Mouse (Mus musculus) midbrain, embryonic 14.5 days (tissue): ENCODE results near the gene Slc43a1. TPM values are rescaled to one million over a fixed set of nuclear protein-coding genes. Genes with fewer than 3 reads are reported as not detected.
"Not testable (repeated sequence)": the region's sequence is repeated elsewhere in the genome, so short reads cannot be mapped to it uniquely, and the experiment has no call there.

ENCODE experiments used
- ATAC-seq: fragments of 200-750 bp; cut with Nextera tagmentation; 2 replicates; pipeline ENCODE4 v1.8.0; 2017; ENCODE audit warnings: moderate number of reproducible peaks, moderate library complexity; ENCODE audit not compliant: low FRiP score, low TSS enrichment
- DNase-seq: peaks from one replicate; pipeline ENCODE4 v3.0.0-alpha.2; 2015
- H3K27ac ChIP-seq: fragments of 300-500 bp; sonication (generic); replicated peaks from 2 replicates; pipeline ENCODE4 v1.5.1; 2014; ENCODE audit warnings: mild to moderate bottlenecking, low read depth, low read length, moderate library complexity
- H3K27me3 ChIP-seq: fragments of 300-500 bp; sonication (generic); 2 replicates; pipeline ENCODE4 v1.6.1; 2014; ENCODE audit warnings: low read length, control low read depth, mixed read lengths; ENCODE audit not compliant: control insufficient read depth, insufficient read depth
- H3K36me3 ChIP-seq: fragments of 300-500 bp; sonication (generic); 2 replicates; pipeline ENCODE4 v1.6.1; 2014; ENCODE audit warnings: low read length, control low read depth; ENCODE audit not compliant: control insufficient read depth, insufficient read depth
- H3K4me1 ChIP-seq: fragments of 300-500 bp; sonication (generic); 2 replicates; pipeline ENCODE4 v1.6.1; 2014; ENCODE audit warnings: mild to moderate bottlenecking, antibody characterized with exemption, low read length, control low read depth; ENCODE audit not compliant: control insufficient read depth, insufficient read depth
- H3K4me2 ChIP-seq: fragments of 300-500 bp; sonication (generic); 2 replicates; pipeline ENCODE4 v1.6.1; 2014; ENCODE audit warnings: mild to moderate bottlenecking, low read length, moderate library complexity
- H3K4me3 ChIP-seq: fragments of 300-500 bp; sonication (generic); replicated peaks from 2 replicates; pipeline ENCODE4 v1.5.1; 2014; ENCODE audit warnings: low read depth, low read length
- H3K9ac ChIP-seq: fragments of 300-500 bp; sonication (generic); replicated peaks from 2 replicates; pipeline ENCODE4 v1.6.1; 2014; ENCODE audit warnings: mild to moderate bottlenecking, low read length, moderate library complexity
- H3K9me3 ChIP-seq: fragments of 300-500 bp; sonication (generic); 2 replicates; pipeline ENCODE4 v1.6.1; 2016; ENCODE audit warnings: low read length, control low read depth, mixed read lengths; ENCODE audit not compliant: control insufficient read depth
- WGBS: fragments of 180-500 bp; shearing (Covaris S2); extraction: QIAGEN DNeasy Blood & Tissue Kit; methylation state at CpG from one replicate; pipeline ENCODE4 v1.1.7; 2014; 5-methylcytosine and 5-hydroxymethylcytosine counted together
- polyA plus RNA-seq: library from polyadenylated mRNA; unstranded; fragments of >200 nt; fragmentation: Nextera tagmentation; extraction: Ambion mirVana; gene quantifications from 2 replicates; pipeline ENCODE4 v1.2.1, GENCODE M21; 2014

Slc43a1 gene
- polyA plus RNA-seq, 1 experiment from 2014 or later: 2.4 TPM

GRCm38 (mm10) chr2:84890045-84890340 lies 51.3 kb downstream of the Slc43a1 start:
- no peak overlapping the region for H3K4me3 ChIP-seq
- no peaks in the 10 kb centered on the region for H3K36me3 ChIP-seq
- no peak overlapping the region for H3K9ac ChIP-seq
- no peak overlapping the region for H3K27ac ChIP-seq
- under 1% methylated on average over 5 of the region's 5 CpGs for WGBS
- H3K4me1 ChIP-seq: peaks cover 11% of the 10 kb centered on the region; the same call in 1 of the 2 replicates
- ATAC-seq (no peak), DNase-seq (peak; percentile 90)
- no peaks in the 10 kb centered on the region for H3K9me3 ChIP-seq
- peaks cover 33% of the 10 kb centered on the region for H3K27me3 ChIP-seq
- H3K4me2 ChIP-seq: no peak overlapping the region

DNA sequence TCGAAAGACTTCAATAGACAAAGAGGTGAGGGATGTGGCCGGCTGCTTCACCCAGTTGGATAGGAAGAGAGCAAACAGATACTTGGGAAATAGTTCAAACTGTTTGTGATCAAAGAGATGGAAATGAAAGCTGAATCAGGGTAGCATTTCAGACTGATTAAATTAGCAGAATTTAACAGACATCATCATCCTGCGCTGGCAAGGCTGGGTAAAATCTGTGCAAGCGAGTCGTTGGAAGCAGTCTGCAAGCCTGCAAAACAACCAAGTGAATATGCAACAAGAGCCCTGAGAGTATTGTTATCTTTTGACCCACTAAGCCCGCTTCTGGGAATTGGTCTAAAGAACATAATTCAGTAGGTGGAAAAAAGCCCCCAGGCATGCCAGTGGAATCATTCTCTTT lies 54.7 kb downstream of the Slc43a1 start:
- no peaks in the 10 kb centered on the region for H3K9me3 ChIP-seq
- H3K27me3 ChIP-seq: peaks cover 12% of the 10 kb centered on the region
- DNase-seq: peak; percentile 30
- peaks cover 6% of the 10 kb centered on the region; the same call in 1 of the 2 replicates for H3K4me1 ChIP-seq
- H3K4me2 ChIP-seq: no peak overlapping the region
- H3K9ac ChIP-seq: no peak overlapping the region
- H3K36me3 ChIP-seq: no peaks in the 10 kb centered on the region
- WGBS: 35% methylated on average over 6 of the region's 6 CpGs
- no peak for ATAC-seq
- no peak overlapping the region for H3K4me3 ChIP-seq
- H3K27ac ChIP-seq: no peak overlapping the region

DNA sequence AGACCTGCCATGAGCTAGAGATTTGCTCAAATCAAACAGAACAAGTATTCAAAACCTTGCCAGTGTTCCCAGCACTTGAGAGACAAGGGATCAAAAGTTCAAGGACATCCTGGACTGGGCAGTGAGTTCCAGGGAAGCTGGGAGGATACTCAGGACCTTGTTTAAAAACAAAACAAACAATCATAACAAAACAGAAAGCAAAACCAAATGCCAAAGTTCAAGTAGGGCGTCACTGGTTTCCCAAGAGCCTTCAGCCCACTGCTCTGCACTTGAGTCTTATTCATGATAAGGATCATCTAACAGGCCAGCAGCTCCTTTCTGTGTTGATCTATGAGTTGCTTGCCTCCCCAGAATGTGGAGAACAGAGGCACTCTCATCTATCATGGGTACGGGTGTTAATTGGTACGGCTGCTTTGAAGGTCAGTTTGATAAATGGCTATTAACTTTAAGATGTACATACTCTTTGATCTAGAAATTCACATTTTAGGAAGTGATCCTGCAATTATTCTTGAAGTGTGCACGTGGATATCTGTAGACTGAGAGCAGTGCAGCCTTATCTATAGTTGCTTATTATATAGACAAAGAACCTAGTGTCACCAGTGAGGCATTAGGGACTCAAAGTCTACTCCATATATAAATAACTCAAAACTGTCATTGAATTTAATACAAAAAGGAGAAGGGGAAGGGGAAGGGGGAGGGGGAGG lies 57.0 kb downstream of the Slc43a1 start:
- Histone ChIP-seq H3K4me3 (no peak overlapping the region), H3K4me1 (no peaks in the 10 kb centered on the region), H3K9ac (no peak overlapping the region), H3K27ac (no peak overlapping the region), H3K9me3 (no peaks in the 10 kb centered on the region), H3K4me2 (no peak overlapping the region), H3K27me3 (no peaks in the 10 kb centered on the region), H3K36me3 (no peaks in the 10 kb centered on the region)
- 80% methylated on average over 4 of the region's 4 CpGs for WGBS
- no peak for ATAC-seq
- no peak for DNase-seq

GRCm38 (mm10) chr2:84896686-84897085 lies 58.0 kb downstream of the Slc43a1 start:
- not testable (repeated sequence) for H3K4me3 ChIP-seq, DNase-seq
- 93% methylated on average over 6 of the region's 6 CpGs for WGBS

GRCm38 (mm10) chr2:84912722-84913121 lies 74.1 kb downstream of the Slc43a1 start:
- H3K4me1 ChIP-seq: no peaks in the 10 kb centered on the region
- DNase-seq: no peak
- H3K9me3 ChIP-seq: no peaks in the 10 kb centered on the region
- H3K4me2 ChIP-seq: no peak overlapping the region
- H3K27ac ChIP-seq: no peak overlapping the region
- no peaks in the 10 kb centered on the region for H3K36me3 ChIP-seq
- H3K27me3 ChIP-seq: no peaks in the 10 kb centered on the region
- no peak overlapping the region for H3K4me3 ChIP-seq
- ATAC-seq: no peak
- 65% methylated on average over 3 of the region's 3 CpGs for WGBS
- no peak overlapping the region for H3K9ac ChIP-seq

More at GRCm38 (mm10) chr2:84896686-84897085, 58.0 kb downstream of the Slc43a1 start:
- not testable (repeated sequence) for H3K27me3 ChIP-seq, H3K9me3 ChIP-seq, H3K9ac ChIP-seq, H3K27ac ChIP-seq, H3K4me1 ChIP-seq, H3K4me2 ChIP-seq, ATAC-seq, H3K36me3 ChIP-seq

Other genes with a start within 250 kb of the Slc43a1 start
- 21.9 and 33.8 TPM in 2 replicates for gene Ctnnd1, start 188.1 kb upstream of the Slc43a1 start, polyA plus RNA-seq
- gene Btbd18, start 179.8 kb upstream of the Slc43a1 start, polyA plus RNA-seq: 0.37 and 0.53 TPM in 2 replicates
- gene Selenoh, start 168.1 kb upstream of the Slc43a1 start, polyA plus RNA-seq: 220 and 232 TPM in 2 replicates
- not detected in 2 replicates for gene Gm28635, start 160.8 kb upstream of the Slc43a1 start, polyA plus RNA-seq
- 55.4 and 56.5 TPM in 2 replicates for gene Med19, start 160.4 kb upstream of the Slc43a1 start, polyA plus RNA-seq
- 269 and 277 TPM in 2 replicates for gene Tmx2, start 159.7 kb upstream of the Slc43a1 start, polyA plus RNA-seq
- 21.5 and 21.8 TPM in 2 replicates for gene Zdhhc5, start 123.7 kb upstream of the Slc43a1 start, polyA plus RNA-seq
- gene Clp1, start 111.5 kb upstream of the Slc43a1 start, polyA plus RNA-seq: 23.3 and 25.4 TPM in 2 replicates
- gene Ypel4, start 104.8 kb upstream of the Slc43a1 start, polyA plus RNA-seq: 23.5 and 24.7 TPM in 2 replicates
- 2.0 and 3.3 TPM in 2 replicates for gene Gm19426, start 95.2 kb upstream of the Slc43a1 start, polyA plus RNA-seq
- gene Serping1, start 63.4 kb upstream of the Slc43a1 start, polyA plus RNA-seq: 19.7 and 33.6 TPM in 2 replicates
- 11.7 and 19.5 TPM in 2 replicates for gene Ube2l6, start 40.0 kb upstream of the Slc43a1 start, polyA plus RNA-seq
- not detected in 2 replicates for gene Smtnl1, start 16.2 kb upstream of the Slc43a1 start, polyA plus RNA-seq
- gene Timm10, start 11.9 kb upstream of the Slc43a1 start, polyA plus RNA-seq: 58.6 and 80.6 TPM in 2 replicates
- gene Rtn4rl2, start 47.9 kb downstream of the Slc43a1 start, polyA plus RNA-seq: 4.5 and 5.6 TPM in 2 replicates
- 1.7 and 4.2 TPM in 2 replicates for gene Slc43a3, start 97.7 kb downstream of the Slc43a1 start, polyA plus RNA-seq
- not detected in 2 replicates for gene Prg2, start 141.6 kb downstream of the Slc43a1 start, polyA plus RNA-seq
- not detected in 2 replicates for gene Prg3, start 149.4 kb downstream of the Slc43a1 start, polyA plus RNA-seq
- 160 and 204 TPM in 2 replicates for gene Ssrp1, start 198.4 kb downstream of the Slc43a1 start, polyA plus RNA-seq
- gene P2rx3, start 198.6 kb downstream of the Slc43a1 start, polyA plus RNA-seq: 0.91 and 1.5 TPM in 2 replicates
- 7.9 and 10.4 TPM in 2 replicates for gene Tnks1bp1, start 209.2 kb downstream of the Slc43a1 start, polyA plus RNA-seq